Mouse (Mus musculus) C3H10T1/2 (cell line): ENCODE data around the gene Fam57a. TPM values are rescaled to one million over a fixed set of nuclear protein-coding genes. Genes with fewer than 3 reads are reported as not detected.

Source experiments
- polyA plus RNA-seq, 2 experiments: library from polyadenylated mRNA; unstranded; fragments of >200 nt; fragmentation: generic; extraction: Trizol; gene quantifications; one replicate each; pipeline ENCODE4 v1.2.1; 2012; ENCODE audit warnings: missing spikeins in 2 of 2

Fam57a gene
- 10 to 100 TPM in 1 of 2 experiments, 1 to 10 TPM in 1; 8.1 to 11.1 TPM for polyA plus RNA-seq

GRCm38 (mm10) chr11:76179495-76180145 lies at the start of gene Fam57a, which contains the start of gene Vps53:
Fam57a (plus strand) TSS chr11:76179671.
Vps53 (minus strand) TSS chr11:76179647.

GRCm38 (mm10) chr11:76217390-76217800 lies 37.9 kb downstream of the Fam57a start, which contains the start of the genes Dbil5 and Gemin4:
Dbil5 (plus strand) TSS chr11:76217608.
Gemin4 (minus strand) TSS chr11:76217664.

GRCm38 (mm10) chr11:76242901-76243810 lies 63.7 kb downstream of the Fam57a start, which contains the start of the genes Mrm3 and Glod4:
Mrm3 (plus strand) TSS chr11:76243715.
Glod4 (minus strand) TSS chr11:76243725.

Other genes with a start within 250 kb of the Fam57a start
- gene Rph3al, start 241.2 kb upstream of the Fam57a start, polyA plus RNA-seq, result under 1 TPM; 0.54 to 0.55 TPM
- not detected for gene 1700016K19Rik, start 179.8 kb upstream of the Fam57a start, polyA plus RNA-seq
- gene Rflnb, start 151.9 kb upstream of the Fam57a start, polyA plus RNA-seq, result 1 to 10 TPM; 5.2 to 6.4 TPM
- 10 to 100 TPM; 24.0 to 44.0 TPM for gene Vps53, start within 50 bp of the Fam57a start, polyA plus RNA-seq
- gene Dbil5, start 37.9 kb downstream of the Fam57a start, polyA plus RNA-seq, result under 1 TPM; 0.42 to 0.44 TPM
- gene Gemin4, start 38.0 kb downstream of the Fam57a start, polyA plus RNA-seq, result 10 to 100 TPM in 1 of 2 experiments, 1 to 10 TPM in 1; 9.5 to 18.3 TPM
- 10 to 100 TPM in 1 of 2 experiments, 1 to 10 TPM in 1; 9.2 to 17.7 TPM for gene Mrm3, start 64.0 kb downstream of the Fam57a start, polyA plus RNA-seq
- 10 to 100 TPM; 22.9 to 77.1 TPM for gene Glod4, start 64.1 kb downstream of the Fam57a start, polyA plus RNA-seq
- 10 to 100 TPM; 32.1 to 84.5 TPM for gene Nxn, start 219.5 kb downstream of the Fam57a start, polyA plus RNA-seq
- 100 to 1,000 TPM in 1 of 2 experiments, 10 to 100 TPM in 1; 92.1 to 113 TPM for gene Timm22, start 227.3 kb downstream of the Fam57a start, polyA plus RNA-seq